Mouse (Mus musculus): ENCODE results near the gene BC028528. TPM values are rescaled to one million over a fixed set of nuclear protein-coding genes. Genes with fewer than 3 reads are reported as not detected.
A peak's percentile ranks its signal among the peaks of the same experiment; 100 is the strongest.
"Not testable (repeated sequence)": the region's sequence is repeated elsewhere in the genome, so short reads cannot be mapped to it uniquely, and the experiment has no call there.

Gene BC028528
- polyA plus RNA-seq, 1 experiment from 2014 or later = 24.0 TPM

GRCm38 (mm10) chr3:95866071-95866470, 25.7 kb downstream of the BC028528 start:
- no peak for DNase-seq (ENCODE audit: low spot score)
- H3K9me3 ChIP-seq (replicated peaks; ENCODE audit: low read length) = no peaks in the 10 kb centered on the region
- 89% methylated on average over 5 of the region's 5 CpGs for WGBS
- H3K4me1 ChIP-seq (replicated peaks; ENCODE audit: insufficient read depth, low read length) = no peaks in the 10 kb centered on the region
- peaks cover 19% of the 10 kb centered on the region; the same call in 1 of the 2 replicates for H3K36me3 ChIP-seq (ENCODE audit: insufficient read depth, low read length)
- H3K27me3 ChIP-seq (ENCODE audit: insufficient read depth, low read length) = no peaks in the 10 kb centered on the region
- no peak overlapping the region for H3K27ac ChIP-seq
- H3K4me3 ChIP-seq (replicated peaks; ENCODE audit: low read depth, low read length) = no peak overlapping the region
- no peak for TF ChIP-seq CTCF (IDR thresholded peaks at IDR 0.05; ENCODE audit: low read depth)
- no peak overlapping the region for H3K9ac ChIP-seq (ENCODE audit: low read depth, low read length)
- no peak overlapping the region for H3K4me2 ChIP-seq (ENCODE audit: low read length)
- ATAC-seq (replicated peaks; ENCODE audit: low FRiP score, low read depth) = no peak

- 92% methylated on average over 20 of the region's 20 CpGs for WGBS
- no peak overlapping the region for H3K27ac ChIP-seq
Observed at GRCm38 (mm10) chr3:95865571-95865970, 26.2 kb downstream of the BC028528 start.

GRCm38 (mm10) chr3:95865050-95865449, 26.8 kb downstream of the BC028528 start:
- no peak for TF ChIP-seq CTCF (IDR thresholded peaks at IDR 0.05; ENCODE audit: low read depth)
- H3K9ac ChIP-seq (ENCODE audit: low read depth, low read length) = no peak overlapping the region
- H3K4me3 ChIP-seq (replicated peaks; ENCODE audit: low read depth, low read length) = no peak overlapping the region
- no peaks in the 10 kb centered on the region for H3K9me3 ChIP-seq (replicated peaks; ENCODE audit: low read length)
- H3K4me1 ChIP-seq (replicated peaks; ENCODE audit: insufficient read depth, low read length) = no peaks in the 10 kb centered on the region
- H3K27me3 ChIP-seq (ENCODE audit: insufficient read depth, low read length) = no peaks in the 10 kb centered on the region
- peaks cover 19% of the 10 kb centered on the region; the same call in 1 of the 2 replicates for H3K36me3 ChIP-seq (ENCODE audit: insufficient read depth, low read length)
- no peak overlapping the region for H3K4me2 ChIP-seq (ENCODE audit: low read length)
- DNase-seq (ENCODE audit: low spot score) = no peak
- no peak for ATAC-seq (replicated peaks; ENCODE audit: low FRiP score, low read depth)
- 69% methylated on average over 5 of the region's 5 CpGs for WGBS
- H3K27ac ChIP-seq = no peak overlapping the region

More at GRCm38 (mm10) chr3:95865571-95865970, 26.2 kb downstream of the BC028528 start:
- Histone ChIP-seq H3K4me2 (ENCODE audit: low read length) (no peak overlapping the region), H3K36me3 (ENCODE audit: insufficient read depth, low read length) (peaks cover 19% of the 10 kb centered on the region; the same call in 1 of the 2 replicates), H3K4me1 (replicated peaks; ENCODE audit: insufficient read depth, low read length) (no peaks in the 10 kb centered on the region), H3K9me3 (replicated peaks; ENCODE audit: low read length) (no peaks in the 10 kb centered on the region), H3K4me3 (replicated peaks; ENCODE audit: low read depth, low read length) (no peak overlapping the region), H3K27me3 (ENCODE audit: insufficient read depth, low read length) (no peaks in the 10 kb centered on the region), H3K9ac (ENCODE audit: low read depth, low read length) (no peak overlapping the region)
- TF ChIP-seq CTCF (IDR thresholded peaks at IDR 0.05; ENCODE audit: low read depth) = no peak
- no peak for ATAC-seq (replicated peaks; ENCODE audit: low FRiP score, low read depth)
- DNase-seq (ENCODE audit: low spot score) = no peak

- no peak overlapping the region for H3K4me2 ChIP-seq (ENCODE audit: low read length)
- no peak overlapping the region for H3K9ac ChIP-seq (ENCODE audit: low read depth, low read length)
- peaks cover 12% of the 10 kb centered on the region; the same call in 1 of the 2 replicates for H3K36me3 ChIP-seq (ENCODE audit: insufficient read depth, low read length)
- no peaks in the 10 kb centered on the region for H3K27me3 ChIP-seq (ENCODE audit: insufficient read depth, low read length)
- DNase-seq (ENCODE audit: low spot score) (no peak), ATAC-seq (replicated peaks; ENCODE audit: low FRiP score, low read depth) (no peak)
- H3K4me1 ChIP-seq (replicated peaks; ENCODE audit: insufficient read depth, low read length) = no peaks in the 10 kb centered on the region
- WGBS = 65% methylated on average over 7 of the region's 7 CpGs
- no peaks in the 10 kb centered on the region for H3K9me3 ChIP-seq (replicated peaks; ENCODE audit: low read length)
- no peak for TF ChIP-seq CTCF (IDR thresholded peaks at IDR 0.05; ENCODE audit: low read depth)
- H3K27ac ChIP-seq = no peak overlapping the region
- H3K4me3 ChIP-seq (replicated peaks; ENCODE audit: low read depth, low read length) = no peak overlapping the region
Observed at GRCm38 (mm10) chr3:95863578-95863977, 28.2 kb downstream of the BC028528 start.

- ATAC-seq (replicated peaks; ENCODE audit: low FRiP score, low read depth) = peak; percentile 68; the same call in 1 of the 2 replicates
- 0 out of 2 replicates have a peak, but pooled peaks cover 10% of the 10 kb centered on the region for H3K36me3 ChIP-seq (ENCODE audit: insufficient read depth, low read length)
- TF ChIP-seq CTCF (IDR thresholded peaks at IDR 0.05; ENCODE audit: low read depth) = peak; percentile 91
- H3K9me3 ChIP-seq (replicated peaks; ENCODE audit: low read length) = no peaks in the 10 kb centered on the region
- WGBS = 45% methylated on average over 2 of the region's 2 CpGs
- no peak overlapping the region for H3K4me3 ChIP-seq (replicated peaks; ENCODE audit: low read depth, low read length)
- DNase-seq (ENCODE audit: low spot score) = peak; percentile 89
- H3K27me3 ChIP-seq (ENCODE audit: insufficient read depth, low read length) = no peaks in the 10 kb centered on the region
- H3K9ac ChIP-seq (ENCODE audit: low read depth, low read length) = no peak overlapping the region
- no peaks in the 10 kb centered on the region for H3K4me1 ChIP-seq (replicated peaks; ENCODE audit: insufficient read depth, low read length)
- no peak overlapping the region for H3K27ac ChIP-seq
- no peak overlapping the region for H3K4me2 ChIP-seq (ENCODE audit: low read length)
Observed at GRCm38 (mm10) chr3:95861796-95862195, 30.0 kb downstream of the BC028528 start.

- peak; percentile 66 for TF ChIP-seq CTCF (IDR thresholded peaks at IDR 0.05; ENCODE audit: low read depth)
- DNase-seq (ENCODE audit: low spot score) (peak; percentile 19), ATAC-seq (replicated peaks; ENCODE audit: low FRiP score, low read depth) (no peak)
- Histone ChIP-seq H3K36me3 (ENCODE audit: insufficient read depth, low read length) (0 out of 2 replicates have a peak, but pooled peaks cover 10% of the 10 kb centered on the region), H3K4me3 (replicated peaks; ENCODE audit: low read depth, low read length) (no peak overlapping the region), H3K27me3 (ENCODE audit: insufficient read depth, low read length) (no peaks in the 10 kb centered on the region), H3K27ac (no peak overlapping the region), H3K9ac (ENCODE audit: low read depth, low read length) (no peak overlapping the region), H3K4me1 (replicated peaks; ENCODE audit: insufficient read depth, low read length) (no peaks in the 10 kb centered on the region), H3K4me2 (ENCODE audit: low read length) (no peak overlapping the region), H3K9me3 (replicated peaks; ENCODE audit: low read length) (no peaks in the 10 kb centered on the region)
- WGBS = 78% methylated on average over 10 of the region's 10 CpGs
Observed at GRCm38 (mm10) chr3:95861216-95861615, 30.6 kb downstream of the BC028528 start.

- Histone ChIP-seq H3K4me2 (ENCODE audit: low read length) (no peak overlapping the region), H3K9me3 (replicated peaks; ENCODE audit: low read length) (no peaks in the 10 kb centered on the region), H3K4me3 (replicated peaks; ENCODE audit: low read depth, low read length) (no peak overlapping the region), H3K36me3 (ENCODE audit: insufficient read depth, low read length) (0 out of 2 replicates have a peak, but pooled peaks cover under 1% of the 10 kb centered on the region), H3K9ac (ENCODE audit: low read depth, low read length) (no peak overlapping the region), H3K27me3 (ENCODE audit: insufficient read depth, low read length) (no peaks in the 10 kb centered on the region), H3K27ac (no peak overlapping the region), H3K4me1 (replicated peaks; ENCODE audit: insufficient read depth, low read length) (no peaks in the 10 kb centered on the region)
- peak; percentile 54 for TF ChIP-seq CTCF (IDR thresholded peaks at IDR 0.05; ENCODE audit: low read depth)
- peak; percentile 16 for DNase-seq (ENCODE audit: low spot score)
- no peak for ATAC-seq (replicated peaks; ENCODE audit: low FRiP score, low read depth)
- 81% methylated on average over 3 of the region's 3 CpGs for WGBS
Observed at GRCm38 (mm10) chr3:95860323-95860722, 31.5 kb downstream of the BC028528 start.

- H3K4me3 ChIP-seq (replicated peaks; ENCODE audit: low read depth, low read length); H3K27ac ChIP-seq; H3K4me2 ChIP-seq (ENCODE audit: low read length); ATAC-seq (replicated peaks; ENCODE audit: low FRiP score, low read depth); H3K36me3 ChIP-seq (ENCODE audit: insufficient read depth, low read length); H3K9ac ChIP-seq (ENCODE audit: low read depth, low read length); DNase-seq (ENCODE audit: low spot score); H3K27me3 ChIP-seq (ENCODE audit: insufficient read depth, low read length); H3K9me3 ChIP-seq (replicated peaks; ENCODE audit: low read length); H3K4me1 ChIP-seq (replicated peaks; ENCODE audit: insufficient read depth, low read length): not testable (repeated sequence)
- 71% methylated on average over 3 of the region's 3 CpGs for WGBS
Observed at GRCm38 (mm10) chr3:95858278-95858677, 33.5 kb downstream of the BC028528 start.

- not testable (repeated sequence) for H3K4me2 ChIP-seq (ENCODE audit: low read length); H3K27ac ChIP-seq; H3K27me3 ChIP-seq (ENCODE audit: insufficient read depth, low read length); H3K9me3 ChIP-seq (replicated peaks; ENCODE audit: low read length); H3K4me3 ChIP-seq (replicated peaks; ENCODE audit: low read depth, low read length); H3K9ac ChIP-seq (ENCODE audit: low read depth, low read length); H3K4me1 ChIP-seq (replicated peaks; ENCODE audit: insufficient read depth, low read length); DNase-seq (ENCODE audit: low spot score); ATAC-seq (replicated peaks; ENCODE audit: low FRiP score, low read depth)
- 82% methylated on average over 1 of the region's 1 CpGs for WGBS
- H3K36me3 ChIP-seq (ENCODE audit: insufficient read depth, low read length) = peaks cover 12% of the 10 kb centered on the region
Observed at GRCm38 (mm10) chr3:95857050-95857449, 34.8 kb downstream of the BC028528 start.

Measured in kidney, postnatal 0 days (tissue).